Mouse (Mus musculus): ENCODE measurements around the gene Tle2.

DNA sequence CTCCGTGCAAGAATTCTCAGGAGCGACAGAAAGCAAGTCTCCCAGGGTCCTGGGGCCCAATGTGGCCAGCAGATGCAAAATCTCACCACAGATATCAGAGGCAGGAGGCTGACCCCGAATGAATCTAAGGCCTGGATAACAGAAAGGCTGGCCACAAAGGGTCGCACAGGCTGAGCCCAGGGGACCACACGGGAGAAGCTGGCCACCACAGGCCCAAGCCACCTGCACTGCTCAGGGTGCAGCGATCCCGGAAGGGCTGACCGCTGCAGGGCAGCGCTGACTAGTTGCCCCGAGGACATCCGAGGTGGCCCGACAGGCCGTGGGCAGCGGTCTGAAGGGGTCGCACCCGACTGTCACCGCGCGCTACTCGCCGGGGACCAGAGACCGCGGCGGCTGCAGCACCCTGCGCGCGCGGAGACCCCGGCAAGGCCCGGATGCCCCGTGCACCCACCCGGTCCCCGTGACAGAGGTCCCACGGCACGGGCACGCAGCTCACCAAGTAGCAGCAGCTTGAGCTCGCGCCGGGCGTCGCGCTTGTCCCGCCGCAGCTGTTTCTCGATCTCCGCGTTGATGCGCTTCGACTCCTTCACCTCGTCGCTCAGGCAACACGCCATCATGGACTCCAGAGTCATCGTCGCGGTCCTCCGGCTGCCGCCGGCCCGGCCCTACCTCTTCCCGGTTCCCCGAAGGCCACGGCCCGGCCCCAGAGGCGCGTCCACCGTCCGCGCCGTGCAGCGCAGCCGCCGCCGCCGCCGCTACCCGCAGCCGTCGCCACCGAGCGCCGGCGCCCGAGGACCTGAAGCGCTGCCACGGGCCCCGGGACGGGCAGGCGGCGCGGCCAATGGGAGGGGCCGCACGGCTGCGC, 29.8 kb upstream of the Tle2 start:
- TF ChIP-seq CTCF (IDR thresholded peaks at IDR 0.05; ENCODE audit: low read depth) (no peak), EP300 (IDR thresholded peaks at IDR 0.05; ENCODE audit: low read depth) (no peak)

Data from liver, postnatal 0 days (tissue).